Mouse (Mus musculus) 3T3-L1 (cell line): ENCODE measurements around the gene Qrich2.
"Not testable (repeated sequence)": the region's sequence is repeated elsewhere in the genome, so short reads cannot be mapped to it uniquely, and the experiment has no call there.

Source experiments
- DNase-seq: peaks from one replicate; pipeline ENCODE4 v3.0.0-alpha.2; 2015; ENCODE audit warnings: low read depth, low spot score

The Qrich2 gene

GRCm38 (mm10) chr11:116412028-116412827 lies 53.8 kb downstream of the Qrich2 start:
- no peak for DNase-seq

DNA sequence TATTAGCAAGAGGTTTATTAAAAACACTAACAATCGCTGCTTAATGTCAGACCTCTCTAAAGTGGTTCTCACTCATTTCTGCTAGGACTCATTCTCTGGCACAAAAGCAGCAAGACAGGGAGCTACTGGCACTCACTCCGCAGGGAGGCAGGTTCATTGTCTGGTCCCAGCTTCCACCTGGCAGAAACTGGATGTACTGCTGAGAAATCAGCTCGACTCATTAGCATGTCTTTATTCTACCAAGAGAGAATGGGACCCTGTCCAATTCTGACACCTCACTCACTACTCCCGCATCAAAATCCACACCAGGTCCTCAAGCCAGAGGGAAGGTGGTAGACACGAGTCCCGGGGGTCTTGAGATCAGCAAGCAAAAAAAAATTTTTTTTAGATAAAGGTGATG lies 54.5 kb downstream of the Qrich2 start:
- DNase-seq: no peak

DNA sequence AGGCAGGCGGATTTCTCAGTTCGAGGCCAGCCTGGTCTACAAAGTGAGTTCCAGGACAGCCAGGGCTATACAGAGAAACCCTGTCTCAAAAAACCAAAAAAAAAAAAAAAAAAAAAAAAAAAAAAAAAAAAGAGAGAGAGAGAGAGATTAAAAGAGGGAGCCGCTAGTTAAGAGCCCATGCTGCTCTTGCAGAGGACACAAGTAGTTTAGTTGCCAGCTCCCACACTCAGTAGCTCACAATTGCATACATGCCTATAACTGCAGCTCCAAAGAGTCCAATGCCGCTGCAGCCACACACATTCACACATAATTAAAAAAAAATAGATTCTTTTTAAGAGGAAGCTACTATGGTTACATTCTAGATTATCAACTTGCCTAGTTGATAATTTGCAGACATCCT lies 55.6 kb downstream of the Qrich2 start:
- DNase-seq: not testable (repeated sequence)

GRCm38 (mm10) chr11:116409008-116409407 lies 57.0 kb downstream of the Qrich2 start:
- no peak for DNase-seq

DNA sequence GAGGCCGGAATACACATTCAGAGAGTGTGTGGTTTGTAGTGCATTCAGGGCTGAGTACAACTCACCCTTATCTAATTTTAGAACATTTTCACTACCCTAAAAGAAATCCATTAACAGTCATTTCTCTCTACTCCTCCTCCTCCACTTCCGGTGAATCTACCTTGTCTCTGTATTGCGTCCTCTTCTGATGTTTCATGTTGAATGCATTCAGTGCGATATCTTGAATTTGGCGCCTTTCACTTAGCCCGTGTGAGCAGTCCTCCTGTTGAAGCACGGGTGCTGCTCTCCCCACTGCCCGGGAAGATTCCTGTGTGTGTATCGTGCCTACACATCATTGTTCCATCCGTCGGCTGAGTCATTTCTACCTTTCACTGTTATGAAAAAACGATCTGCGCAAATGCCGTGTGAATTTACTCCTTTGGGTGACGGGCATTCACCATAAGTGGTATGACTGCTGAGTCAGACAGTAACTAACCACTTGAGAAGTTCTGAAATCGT lies 59.8 kb downstream of the Qrich2 start:
- no peak for DNase-seq

- no peak for DNase-seq
Observed at GRCm38 (mm10) chr11:116405601-116406000, 60.4 kb downstream of the Qrich2 start.

DNA sequence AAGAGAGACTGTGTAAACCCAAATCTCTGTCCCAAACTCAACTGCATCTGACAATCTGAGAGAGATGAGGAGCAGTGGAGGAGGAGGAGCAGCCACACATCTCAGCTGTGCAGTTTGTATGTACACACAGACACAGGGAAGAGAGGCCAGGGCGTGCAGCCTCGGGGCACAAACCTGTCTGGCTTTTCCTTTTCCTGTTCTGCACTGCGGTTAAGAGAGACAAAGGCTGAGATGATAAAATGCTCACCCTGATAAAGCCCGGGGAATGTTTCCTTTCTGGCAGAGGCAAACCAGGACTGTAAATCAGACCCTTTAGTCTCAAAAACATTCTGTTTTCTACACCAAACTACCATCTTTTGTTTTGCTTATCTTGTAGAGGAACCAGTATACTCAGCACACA lies 65.5 kb downstream of the Qrich2 start:
- DNase-seq: no peak

DNA sequence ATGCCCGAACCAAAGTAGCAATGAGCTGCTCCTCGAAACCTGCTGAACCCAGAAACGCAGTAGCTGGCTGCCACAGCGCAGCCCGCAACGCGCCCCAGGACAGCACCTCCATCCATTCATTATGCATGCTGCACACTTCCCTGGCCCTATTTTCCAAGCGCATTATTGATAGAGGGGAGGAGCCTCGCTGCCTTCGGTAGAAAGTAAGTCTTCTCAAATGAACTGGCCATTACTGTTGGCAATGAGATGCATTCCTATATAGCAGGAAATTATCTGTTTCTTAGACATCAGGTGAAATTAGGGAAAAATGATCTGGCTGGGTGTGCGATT lies 67.7 kb downstream of the Qrich2 start:
- no peak for DNase-seq

GRCm38 (mm10) chr11:116397517-116398347 lies 68.3 kb downstream of the Qrich2 start:
- DNase-seq: no peak

GRCm38 (mm10) chr11:116396934-116397330 lies 69.1 kb downstream of the Qrich2 start:
- DNase-seq: no peak

DNA sequence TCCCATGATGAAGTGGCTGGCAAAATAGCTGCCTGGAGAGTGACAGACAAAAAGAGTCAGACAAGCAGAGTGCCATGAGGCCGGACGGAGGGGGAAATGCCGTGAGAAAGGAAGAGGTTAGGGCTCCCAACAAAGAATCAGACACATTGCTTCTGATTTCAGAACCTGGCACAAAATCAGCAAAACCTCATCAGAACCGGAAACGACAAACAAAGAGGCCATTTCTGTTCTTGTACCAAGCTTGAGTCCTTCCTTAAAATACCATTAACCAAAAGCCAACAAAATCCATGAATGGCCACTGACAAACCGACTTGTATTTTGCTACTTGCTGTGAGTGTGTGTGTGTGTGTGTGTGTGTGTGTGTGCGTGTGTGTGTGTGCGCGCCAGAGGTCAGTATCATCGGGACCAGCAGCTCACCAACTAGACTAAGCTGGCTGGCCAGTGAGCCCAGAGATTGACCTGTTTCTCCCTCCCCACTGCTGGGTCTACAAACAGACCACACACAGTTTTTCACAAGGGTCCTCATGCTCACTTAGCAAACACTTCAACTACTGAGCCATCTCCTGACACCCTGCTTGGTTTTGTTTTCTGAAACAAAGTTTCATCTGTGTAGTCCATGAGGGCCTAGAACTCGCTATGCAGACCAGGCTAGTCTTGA lies 69.6 kb downstream of the Qrich2 start:
- no peak for DNase-seq

DNA sequence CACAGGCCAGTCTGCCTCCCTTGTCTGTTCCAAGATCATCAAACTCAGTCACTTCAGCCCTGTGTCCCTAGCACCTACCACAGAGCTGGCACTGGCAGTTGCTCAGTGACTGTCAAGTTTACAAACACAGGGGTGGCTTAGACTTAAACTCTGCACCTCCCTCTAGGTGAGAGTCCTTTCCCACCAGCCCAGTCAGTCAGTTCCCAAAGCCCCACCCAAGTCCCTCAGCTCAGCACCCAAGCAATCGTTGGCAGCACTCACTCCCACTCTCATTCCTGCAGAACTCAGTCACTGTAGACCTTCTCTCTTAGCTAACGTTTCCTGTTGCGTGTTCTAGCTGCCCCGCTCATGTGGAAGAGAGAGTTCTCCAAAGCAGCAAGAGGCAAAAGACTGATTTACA lies 71.3 kb downstream of the Qrich2 start:
- no peak for DNase-seq
